8 mouse cellular contexts compared by ENCODE assay signal in genomic region chr4:85205071-85205635, GRCm38 (mm10). TPM values are rescaled to one million over a fixed set of nuclear protein-coding genes. Genes with fewer than 3 reads are reported as not detected.
DNase-seq lines count a peak whose midpoint lies in the region; ATAC-seq lines count a peak whose summit lies in the region.

Gene Sh3gl2, plus strand, starts transcription at chr4:85205126.

- no peaks in the 10 kb centered on the region for H3K9me3 ChIP-seq in erythroblast, embryonic 14.5 days (ENCODE audit: control insufficient read depth, low read length)
- no peaks in the 10 kb centered on the region for H3K9me3 ChIP-seq in kidney, embryonic 14.5 days (ENCODE audit: control insufficient read depth, low read length)
- H3K9me3 ChIP-seq in limb, embryonic 13.5 days = no peaks in the 10 kb centered on the region
- H3K9me3 ChIP-seq in neural tube, embryonic 12.5 days = no peaks in the 10 kb centered on the region

- no peaks in the 10 kb centered on the region for H3K36me3 ChIP-seq in erythroblast, embryonic 14.5 days (ENCODE audit: control insufficient read depth)
- no peaks in the 10 kb centered on the region for H3K36me3 ChIP-seq in kidney, embryonic 14.5 days (ENCODE audit: control insufficient read depth, insufficient read depth, low read length)
- H3K36me3 ChIP-seq in limb, embryonic 13.5 days = no peaks in the 10 kb centered on the region
- H3K36me3 ChIP-seq in neural tube, embryonic 12.5 days = no peaks in the 10 kb centered on the region

- DNase-seq in cerebellum, postnatal 36 days = peak; percentile 90 to 91
- peak; percentile 57 to 74 for DNase-seq in urinary bladder, postnatal 36 days (ENCODE audit: low spot score in 2 of 2)

- under 1% methylated on average over 48 of the region's 48 CpGs for WGBS in kidney, embryonic 14.5 days
- WGBS in limb, embryonic 13.5 days = under 1% methylated on average over 48 of the region's 48 CpGs
- WGBS in neural tube, embryonic 12.5 days = under 1% methylated on average over 48 of the region's 48 CpGs

- no peaks in the 10 kb centered on the region for H3K4me1 ChIP-seq in erythroblast, embryonic 14.5 days (ENCODE audit: control insufficient read depth)
- 0 out of 2 replicates have a peak, but pooled peaks cover 3% of the 10 kb centered on the region for H3K4me1 ChIP-seq in kidney, embryonic 14.5 days (ENCODE audit: control insufficient read depth, insufficient read depth, low read length)
- peaks cover 13% of the 10 kb centered on the region; the same call in 1 of the 2 replicates for H3K4me1 ChIP-seq in limb, embryonic 13.5 days
- H3K4me1 ChIP-seq in neural tube, embryonic 12.5 days = peaks cover 9% of the 10 kb centered on the region; the same call in 1 of the 2 replicates

- H3K9ac ChIP-seq in kidney, embryonic 14.5 days (ENCODE audit: low read depth, low read length) = peak within 1 kb of the TSS; percentile 65
- peak within 1 kb of the TSS; percentile 66 for H3K9ac ChIP-seq in limb, embryonic 13.5 days
- H3K9ac ChIP-seq in neural tube, embryonic 12.5 days = peak within 1 kb of the TSS; percentile 74

- H3K27me3 ChIP-seq in erythroblast, embryonic 14.5 days (ENCODE audit: control insufficient read depth) = peaks cover 30% of the 10 kb centered on the region
- H3K27me3 ChIP-seq in kidney, embryonic 14.5 days (ENCODE audit: control insufficient read depth, insufficient read depth, low read length) = peaks cover 29% of the 10 kb centered on the region
- H3K27me3 ChIP-seq in limb, embryonic 13.5 days = peaks cover 80% of the 10 kb centered on the region
- peaks cover 24% of the 10 kb centered on the region for H3K27me3 ChIP-seq in neural tube, embryonic 12.5 days (replicated peaks)

- H3K4me2 ChIP-seq in kidney, embryonic 14.5 days (replicated peaks; ENCODE audit: low read depth, low read length) = peak within 1 kb of the TSS; percentile 66
- H3K4me2 ChIP-seq in limb, embryonic 13.5 days (replicated peaks) = peak within 1 kb of the TSS; percentile 98
- H3K4me2 ChIP-seq in neural tube, embryonic 12.5 days (replicated peaks) = peak within 1 kb of the TSS; percentile 97

- H3K4me3 ChIP-seq in erythroblast, embryonic 14.5 days (replicated peaks) = peak within 1 kb of the TSS; percentile 7
- H3K4me3 ChIP-seq in kidney, embryonic 14.5 days (ENCODE audit: low read length) = peak within 1 kb of the TSS; percentile 79
- H3K4me3 ChIP-seq in limb, embryonic 13.5 days = peak within 1 kb of the TSS; percentile 70
- peak within 1 kb of the TSS; percentile 73 for H3K4me3 ChIP-seq in neural tube, embryonic 12.5 days

- ATAC-seq in erythroblast, adult 5-6 weeks (replicated peaks; ENCODE audit: low FRiP score, poor library complexity, severe bottlenecking) = no peak
- peak; percentile 42 for ATAC-seq in granulocyte monocyte progenitor cell, adult 5-6 weeks (replicated peaks; ENCODE audit: poor library complexity, severe bottlenecking)
- peak; percentile 86 for ATAC-seq in kidney, embryonic 14.5 days (ENCODE audit: low FRiP score, low TSS enrichment)
- ATAC-seq in limb, embryonic 13.5 days (ENCODE audit: low FRiP score, low read depth) = peak; percentile 51
- ATAC-seq in neural tube, embryonic 12.5 days (ENCODE audit: low FRiP score, low read depth) = peak; percentile 94

- H3K27ac ChIP-seq in kidney, embryonic 14.5 days (ENCODE audit: low read depth, low read length) = no peak within 1 kb of the TSS
- no peak within 1 kb of the TSS for H3K27ac ChIP-seq in limb, embryonic 13.5 days
- H3K27ac ChIP-seq in neural tube, embryonic 12.5 days = peak within 1 kb of the TSS; percentile 37; the same call in 1 of the 2 replicates

RNA-seq across cellular contexts. Expression of gene Sh3gl2, which starts in this region (rescaled TPM):
- polyA plus RNA-seq in erythroblast, embryonic 14.5 days (2012) = not detected in 2 replicates
- not detected in 2 replicates for total RNA-seq in erythroblast, adult 5-6 weeks (2015; ENCODE audit: low replicate concordance)
- not detected in 2 replicates for total RNA-seq in erythroblast, adult 5-6 weeks (2017; ENCODE audit: low replicate concordance)
- not detected in 2 replicates for total RNA-seq in granulocyte monocyte progenitor cell, adult 5-6 weeks (2014; fragmentation: Nextera tagmentation)
- total RNA-seq in granulocyte monocyte progenitor cell, adult 5-6 weeks (2017) = not detected in 2 replicates
- 11.4 and 16.5 TPM in 2 replicates for polyA plus RNA-seq in kidney, embryonic 14.5 days (2014; fragmentation: Nextera tagmentation; extraction: Ambion mirVana)
- 3.7 and 4.0 TPM in 2 replicates for polyA plus RNA-seq in limb, embryonic 13.5 days (2015; fragmentation: Nextera tagmentation; extraction: Ambion mirVana)
- polyA plus RNA-seq in neural tube, embryonic 12.5 days (2016; fragmentation: Nextera tagmentation; extraction: Ambion mirVana) = 20.4 and 26.2 TPM in 2 replicates

Comparison
In these comparisons a context has a peak if more than half of its experiments do, and no peak if none do; other contexts are left out.
1. Peak in ATAC-seq in granulocyte monocyte progenitor cell, adult 5-6 weeks; RNA of the gene not detected or under 1 TPM.
2. H3K4me3 ChIP-seq: peak in every context shown above with its lines; median percentile 79 in kidney, embryonic 14.5 days; 73 in neural tube, embryonic 12.5 days; 70 in limb, embryonic 13.5 days; 7 in erythroblast, embryonic 14.5 days.